Mouse (Mus musculus) liver, adult 2 months (tissue): ENCODE measurements around the gene 4833439L19Rik. TPM values are rescaled to one million over a fixed set of nuclear protein-coding genes. Genes with fewer than 3 reads are reported as not detected.
"Not testable (repeated sequence)": the region's sequence is repeated elsewhere in the genome, so short reads cannot be mapped to it uniquely, and the experiment has no call there.

Experiments used
- DNase-seq: peaks from one replicate; pipeline ENCODE4 v3.0.0-alpha.2; 2011; ENCODE audit warnings: low read depth, low spot score; ENCODE audit errors: extremely low read depth
- H3K27ac ChIP-seq: fragments of 200-500 bp; replicated peaks from 2 replicates; pipeline ENCODE4 v1.5.1; 2012; ENCODE audit warnings: low read depth, mild to moderate bottlenecking, control low read depth, inconsistent platforms, low read length; ENCODE audit not compliant: insufficient read depth
- H3K27me3 ChIP-seq: fragments of 200-500 bp; 2 replicates; pipeline ENCODE4 v1.6.1; 2012; ENCODE audit warnings: mild to moderate bottlenecking, moderate library complexity, low read length, inconsistent platforms; ENCODE audit not compliant: control insufficient read depth, insufficient read depth
- H3K36me3 ChIP-seq: fragments of 200-500 bp; 2 replicates; pipeline ENCODE4 v1.6.1; 2012; ENCODE audit warnings: low read length, inconsistent platforms; ENCODE audit not compliant: control insufficient read depth, insufficient read depth
- H3K4me1 ChIP-seq: fragments of 200-500 bp; 2 replicates; pipeline ENCODE4 v1.6.1; 2011; ENCODE audit warnings: low read length; ENCODE audit not compliant: control insufficient read depth, insufficient read depth
- H3K4me3 ChIP-seq: fragments of 200-500 bp; 2 replicates; pipeline ENCODE4 v1.5.1; 2011; ENCODE audit warnings: low read depth, mild to moderate bottlenecking, control low read depth, low read length, moderate library complexity; ENCODE audit not compliant: insufficient read depth
- H3K79me2 ChIP-seq: fragments of 200-500 bp; 2 replicates; pipeline ENCODE4 v1.6.1; 2012; ENCODE audit warnings: inconsistent platforms, mild to moderate bottlenecking, low read length, moderate library complexity; ENCODE audit not compliant: control insufficient read depth, insufficient read depth
- H3K9ac ChIP-seq: fragments of 200-500 bp; 2 replicates; pipeline ENCODE4 v1.6.1; 2012; ENCODE audit warnings: low read depth, mild to moderate bottlenecking, control low read depth, inconsistent platforms, low read length
- CTCF ChIP-seq: fragments of 200-500 bp; IDR thresholded peaks from 2 replicates; pipeline ENCODE4 v1.5.1; 2011; ENCODE audit warnings: low read depth, low read length, control low read depth
- POLR2A ChIP-seq: fragments of 200-500 bp; IDR thresholded peaks from 2 replicates; pipeline ENCODE4 v1.6.1; 2011; ENCODE audit warnings: low read length, control low read depth; ENCODE audit not compliant: insufficient read depth; ENCODE audit errors: extremely low read depth
- WGBS: fragments of 180-500 bp; shearing (Covaris S2); methylation state at CpG from one replicate; pipeline ENCODE4 v1.1.7; 2018; 5-methylcytosine and 5-hydroxymethylcytosine counted together
- polyA plus RNA-seq: library from polyadenylated mRNA; depleted of rRNA; stranded (reverse); fragments of >200 nt; gene quantifications from 2 replicates; pipeline ENCODE4 v1.2.3, GENCODE M21; 2012; rRNA removed
- total RNA-seq: library from RNA; depleted of rRNA; stranded (reverse); fragments of >200 nt; gene quantifications from 2 replicates; pipeline ENCODE4 v1.2.3, GENCODE M21; 2014; rRNA removed

Gene 4833439L19Rik
- total RNA-seq = 24.1 and 24.2 TPM in 2 replicates
- polyA plus RNA-seq = 52.5 and 54.3 TPM in 2 replicates

DNA sequence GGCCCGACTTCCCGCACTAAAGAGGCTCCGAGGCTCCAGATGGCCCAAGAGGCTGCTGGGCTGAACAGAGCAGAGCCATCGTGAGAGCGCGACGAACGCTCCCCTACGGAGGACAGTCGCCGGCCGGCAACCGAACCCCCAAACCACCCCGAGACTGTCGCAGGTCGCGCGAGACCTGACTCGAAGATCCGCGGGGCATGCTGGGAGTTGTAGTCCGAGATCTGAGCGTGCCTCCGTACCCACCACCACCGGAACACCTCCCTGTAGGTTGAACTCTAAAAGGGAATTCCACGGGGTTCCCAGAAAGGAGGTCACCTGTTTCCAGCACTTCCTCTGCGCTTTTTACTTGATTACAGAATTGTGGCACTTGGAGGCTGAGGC is at the start of gene 4833439L19Rik:
Gene 4833439L19Rik, minus strand, starts transcription at position 235 of the 381 bp plus-strand sequence.
- TF ChIP-seq CTCF (no peak), POLR2A (peak; percentile 87)

DNA sequence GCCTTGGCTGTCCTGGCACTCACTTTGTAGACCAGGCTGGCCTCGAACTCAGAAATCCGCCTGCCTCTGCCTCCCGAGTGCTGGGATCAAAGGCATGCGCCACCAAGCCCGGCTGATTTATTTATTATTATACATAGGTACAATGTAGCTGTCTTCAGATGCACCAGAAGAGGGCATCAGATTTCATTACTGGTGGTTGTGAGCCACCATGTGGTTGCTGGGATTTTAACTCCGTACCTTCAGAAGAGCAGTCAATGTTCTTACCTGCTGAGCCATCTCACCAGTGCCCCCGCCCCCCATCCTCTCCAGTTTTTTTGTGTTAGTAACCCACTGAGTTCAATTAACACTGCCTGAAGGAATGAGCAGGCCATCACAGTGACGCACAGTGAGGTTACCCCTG is 47.9 kb upstream of the 4833439L19Rik start:
- 90% methylated on average over 8 of the region's 8 CpGs for WGBS
- H3K36me3 ChIP-seq, H3K4me3 ChIP-seq, H3K9ac ChIP-seq, H3K4me1 ChIP-seq, DNase-seq, H3K79me2 ChIP-seq, H3K27me3 ChIP-seq, H3K27ac ChIP-seq: not testable (repeated sequence)

More for the DNA sequence above, at the start of gene 4833439L19Rik:
- H3K4me3 ChIP-seq = peak within 1 kb of the TSS; percentile 79
- no peaks in the 10 kb centered on the region for H3K27me3 ChIP-seq
- peak within 1 kb of the TSS; percentile 84 for H3K9ac ChIP-seq
- H3K27ac ChIP-seq = peak within 1 kb of the TSS; percentile 71
- peaks cover 20% of the 10 kb centered on the region; the same call in 1 of the 2 replicates for H3K79me2 ChIP-seq
- H3K36me3 ChIP-seq = peaks cover 13% of the 10 kb centered on the region
- peak; percentile 89 for DNase-seq
- H3K4me1 ChIP-seq = peaks cover 16% of the 10 kb centered on the region
- WGBS = under 1% methylated on average over 27 of the region's 27 CpGs

- under 1% methylated on average over 63 of the region's 66 CpGs for WGBS
- Histone ChIP-seq H3K9ac (peak within 1 kb of the TSS; percentile 88), H3K4me3 (peak within 1 kb of the TSS; percentile 91), H3K27ac (peak within 1 kb of the TSS; percentile 78), H3K79me2 (peaks cover 3% of the 10 kb centered on the region; the same call in 1 of the 2 replicates), H3K36me3 (peaks cover 2% of the 10 kb centered on the region; the same call in 1 of the 2 replicates), H3K4me1 (peaks cover 5% of the 10 kb centered on the region), H3K27me3 (no peaks in the 10 kb centered on the region)
- no peak for TF ChIP-seq CTCF
- peak; percentile 64 for TF ChIP-seq POLR2A
- peak; percentile 51 for DNase-seq
Observed at GRCm38 (mm10) chr13:54610972-54611754, 45.9 kb upstream of the 4833439L19Rik start, which contains the start of gene Cltb. TSS of gene Cltb (minus strand) at chr13:54611344.

DNA sequence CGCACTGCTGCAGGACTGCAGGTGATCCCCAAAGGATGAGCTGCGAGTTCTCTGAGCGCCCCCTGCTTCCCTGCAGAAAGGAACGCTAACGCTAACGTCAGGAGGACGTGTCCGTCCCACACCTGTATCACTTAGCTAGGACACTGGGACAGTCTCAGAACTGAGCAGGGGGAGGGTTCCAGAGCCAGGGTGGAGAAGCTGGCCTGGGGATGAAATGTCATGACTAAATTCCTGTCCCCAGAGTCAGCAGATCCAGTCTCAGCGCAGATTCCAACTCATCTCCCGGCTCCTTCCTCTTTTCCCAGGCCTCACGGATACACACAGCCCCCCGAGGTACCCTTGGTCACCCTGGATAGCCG is 45.4 kb upstream of the 4833439L19Rik start:
- Histone ChIP-seq H3K27ac (peak overlapping the region; percentile 78), H3K9ac (peak overlapping the region; percentile 88), H3K79me2 (peaks cover 3% of the 10 kb centered on the region; the same call in 1 of the 2 replicates), H3K4me3 (peak overlapping the region; percentile 91), H3K27me3 (no peaks in the 10 kb centered on the region), H3K4me1 (peaks cover 5% of the 10 kb centered on the region), H3K36me3 (peaks cover 6% of the 10 kb centered on the region; the same call in 1 of the 2 replicates)
- TF ChIP-seq CTCF (peak; percentile 23; the same call in 1 of the 2 replicates), POLR2A (no peak)
- DNase-seq = peak; percentile 40
- WGBS = 3% methylated on average over 13 of the region's 13 CpGs

- 50% methylated on average over 1 of the region's 1 CpGs for WGBS
- H3K4me1 ChIP-seq = peaks cover 5% of the 10 kb centered on the region
Observed at GRCm38 (mm10) chr13:54609301-54609700, 44.1 kb upstream of the 4833439L19Rik start.

DNA sequence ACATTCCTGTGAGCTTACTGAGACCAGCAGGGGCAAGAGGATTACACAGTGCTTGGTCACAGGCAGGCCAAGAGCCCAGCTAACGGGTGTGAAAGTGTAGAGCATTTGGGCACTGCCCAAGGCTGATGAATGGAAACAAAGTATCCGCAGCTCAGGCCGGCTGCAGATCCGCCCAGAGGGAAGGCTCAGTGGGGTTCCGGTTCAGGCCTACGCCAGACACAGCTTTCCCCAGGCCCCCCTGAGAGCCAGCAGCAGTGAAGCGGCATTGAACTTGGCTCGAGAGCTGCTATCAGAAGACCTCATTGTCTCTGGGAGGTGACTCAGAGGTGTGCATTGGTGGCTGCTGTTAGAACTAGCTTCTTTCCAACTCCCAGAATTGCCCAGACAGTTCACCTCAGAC is 43.4 kb upstream of the 4833439L19Rik start:
- 75% methylated on average over 8 of the region's 8 CpGs for WGBS
- no peak overlapping the region for H3K27ac ChIP-seq
- H3K4me3 ChIP-seq = no peak overlapping the region
- H3K4me1 ChIP-seq = peaks cover 5% of the 10 kb centered on the region
- TF ChIP-seq CTCF (no peak), POLR2A (no peak)
- H3K79me2 ChIP-seq = peaks cover 8% of the 10 kb centered on the region; the same call in 1 of the 2 replicates
- H3K36me3 ChIP-seq = peaks cover 6% of the 10 kb centered on the region; the same call in 1 of the 2 replicates
- no peak overlapping the region for H3K9ac ChIP-seq
- DNase-seq = no peak
- H3K27me3 ChIP-seq = no peaks in the 10 kb centered on the region

More at GRCm38 (mm10) chr13:54609301-54609700, 44.1 kb upstream of the 4833439L19Rik start:
- H3K27me3 ChIP-seq = no peaks in the 10 kb centered on the region
- no peak for DNase-seq
- H3K4me3 ChIP-seq = no peak overlapping the region
- H3K36me3 ChIP-seq = peaks cover 6% of the 10 kb centered on the region; the same call in 1 of the 2 replicates
- no peak overlapping the region for H3K27ac ChIP-seq
- H3K79me2 ChIP-seq = peaks cover 8% of the 10 kb centered on the region; the same call in 1 of the 2 replicates
- H3K9ac ChIP-seq = no peak overlapping the region
- TF ChIP-seq CTCF (no peak), POLR2A (no peak)
